Mouse (Mus musculus) lung, embryonic 16.5 days (tissue): ENCODE measurements around the gene Rasa2. TPM values are rescaled to one million over a fixed set of nuclear protein-coding genes. Genes with fewer than 3 reads are reported as not detected.
A peak's percentile ranks its signal among the peaks of the same experiment; 100 is the strongest.
"Not testable (repeated sequence)": the region's sequence is repeated elsewhere in the genome, so short reads cannot be mapped to it uniquely, and the experiment has no call there.

Source experiments
- ATAC-seq: fragments of 200-750 bp; cut with Nextera tagmentation; 2 replicates; pipeline ENCODE4 v1.8.0; 2017; ENCODE audit warnings: low read depth, mild to moderate bottlenecking, moderate library complexity
- H3K27ac ChIP-seq: fragments of 300-500 bp; sonication (generic); 2 replicates; pipeline ENCODE4 v1.5.1; 2014; ENCODE audit warnings: mild to moderate bottlenecking, control low read depth, low read length
- H3K27me3 ChIP-seq: fragments of 300-500 bp; sonication (generic); 2 replicates; pipeline ENCODE4 v1.6.1; 2014; ENCODE audit warnings: low read depth, low read length, mixed read lengths; ENCODE audit not compliant: control insufficient read depth, insufficient read depth
- H3K36me3 ChIP-seq: fragments of 300-500 bp; sonication (generic); 2 replicates; pipeline ENCODE4 v1.6.1; 2014; ENCODE audit warnings: low read length; ENCODE audit not compliant: control insufficient read depth, insufficient read depth
- H3K4me1 ChIP-seq: fragments of 300-500 bp; sonication (generic); replicated peaks from 2 replicates; pipeline ENCODE4 v1.6.1; 2014; ENCODE audit warnings: low read length, mixed read lengths; ENCODE audit not compliant: control insufficient read depth, insufficient read depth
- H3K4me2 ChIP-seq: fragments of 300-500 bp; sonication (generic); 2 replicates; pipeline ENCODE4 v1.6.1; 2014; ENCODE audit warnings: low read depth, low read length, control low read depth
- H3K4me3 ChIP-seq: fragments of 300-500 bp; sonication (generic); 2 replicates; pipeline ENCODE4 v1.5.1; 2014; ENCODE audit warnings: mild to moderate bottlenecking, low read length, control low read depth
- H3K9ac ChIP-seq: fragments of 300-500 bp; sonication (generic); 2 replicates; pipeline ENCODE4 v1.6.1; 2014; ENCODE audit warnings: low read length, control low read depth
- H3K9me3 ChIP-seq: fragments of 300-500 bp; sonication (generic); 2 replicates; pipeline ENCODE4 v1.6.1; 2016; ENCODE audit warnings: low read length; ENCODE audit not compliant: control insufficient read depth
- WGBS: fragments of 180-500 bp; shearing (Covaris S2); extraction: QIAGEN DNeasy Blood & Tissue Kit; methylation state at CpG from one replicate; pipeline ENCODE4 v1.1.7; 2014; 5-methylcytosine and 5-hydroxymethylcytosine counted together
- polyA plus RNA-seq: library from polyadenylated mRNA; unstranded; fragments of >200 nt; fragmentation: Nextera tagmentation; extraction: Ambion mirVana; gene quantifications from 2 replicates; pipeline ENCODE4 v1.2.1, GENCODE M21; 2015

Gene Rasa2
- polyA plus RNA-seq, 1 experiment from 2014 or later = 18.9 TPM

DNA sequence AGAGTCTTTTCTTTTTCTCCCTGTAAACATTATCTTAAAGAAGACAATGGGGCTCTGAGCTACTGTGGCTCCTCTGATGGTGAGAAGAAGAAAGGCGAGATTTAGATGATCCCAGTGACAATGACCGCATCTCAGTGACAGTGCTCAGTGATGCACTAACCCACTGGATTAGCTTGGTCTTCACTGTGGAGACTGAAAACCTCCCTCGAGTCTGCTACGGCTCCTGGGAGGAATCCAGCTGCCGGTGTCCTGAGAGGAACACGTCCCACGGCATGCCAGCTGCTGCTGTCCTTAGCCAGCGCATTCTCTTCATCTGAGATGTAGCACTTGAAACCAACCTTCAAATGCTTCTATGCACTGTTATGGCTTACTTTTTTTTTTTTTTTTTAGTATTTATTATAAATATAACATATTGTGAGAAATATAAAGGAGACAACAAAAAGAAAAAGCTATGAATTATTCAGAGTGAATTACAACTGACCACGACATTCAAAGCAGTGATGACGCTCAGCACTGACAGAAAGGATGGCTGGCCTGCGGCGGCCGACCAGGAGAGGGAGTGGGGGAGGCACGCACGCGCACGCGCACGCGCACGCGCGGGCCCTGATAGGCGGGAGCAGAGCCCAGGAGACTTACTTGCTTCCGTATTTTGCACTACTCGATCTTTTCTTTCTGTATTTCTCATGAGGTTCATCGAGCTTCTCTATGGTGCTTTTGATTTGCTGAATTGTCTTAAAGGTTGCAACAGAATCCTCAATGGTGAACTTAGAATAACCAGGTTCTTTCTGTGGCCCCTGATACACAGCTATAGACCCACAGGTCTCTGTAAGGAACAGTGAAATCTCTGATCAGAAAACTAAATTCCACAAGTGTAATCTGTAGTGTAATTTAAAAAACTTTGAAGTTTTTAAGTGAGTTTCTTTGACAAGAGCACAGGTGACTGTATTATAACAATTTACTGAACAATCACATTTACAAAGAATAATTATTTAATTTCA is 87.5 kb downstream of the Rasa2 start:
- H3K27ac ChIP-seq = no peak overlapping the region
- peak; percentile 71; the same call in 1 of the 2 replicates for ATAC-seq
- H3K9me3 ChIP-seq = no peaks in the 10 kb centered on the region
- H3K4me1 ChIP-seq = 0 out of 2 replicates have a peak, but pooled peaks cover 2% of the 10 kb centered on the region
- H3K36me3 ChIP-seq = peaks cover 15% of the 10 kb centered on the region
- no peak overlapping the region; the same call in 1 of the 2 replicates for H3K9ac ChIP-seq
- no peaks in the 10 kb centered on the region for H3K27me3 ChIP-seq
- no peak overlapping the region for H3K4me3 ChIP-seq
- 36% methylated on average over 27 of the region's 27 CpGs for WGBS
- peak overlapping the region; percentile 24 for H3K4me2 ChIP-seq

DNA sequence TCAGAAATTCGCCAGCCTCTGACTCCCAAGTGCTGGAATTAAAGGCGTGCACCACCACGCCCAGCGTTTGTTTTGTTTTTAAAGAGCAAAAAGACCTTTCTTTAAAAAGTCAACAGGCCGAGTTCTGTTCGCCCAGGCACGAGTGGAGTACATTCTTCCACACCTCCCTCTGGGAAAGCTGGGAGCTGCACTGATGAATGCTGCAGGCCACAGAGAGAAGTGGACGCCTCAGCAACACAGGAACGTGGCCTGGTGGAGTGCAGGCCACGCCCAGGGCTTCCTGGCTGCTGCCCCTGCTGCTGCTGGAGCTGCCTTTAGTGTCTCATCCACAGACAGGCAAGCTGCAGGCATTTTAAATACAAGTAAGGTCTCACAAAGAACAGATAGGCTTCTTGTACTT is 92.5 kb downstream of the Rasa2 start:
- H3K4me1 ChIP-seq = peaks cover 8% of the 10 kb centered on the region
- peak; percentile 42; the same call in 1 of the 2 replicates for ATAC-seq
- H3K9me3 ChIP-seq = no peaks in the 10 kb centered on the region
- peaks cover 5% of the 10 kb centered on the region for H3K36me3 ChIP-seq
- WGBS = 48% methylated on average over 10 of the region's 10 CpGs
- no peak overlapping the region for H3K27ac ChIP-seq
- no peak overlapping the region for H3K4me3 ChIP-seq
- H3K4me2 ChIP-seq = no peak overlapping the region
- H3K9ac ChIP-seq = no peak overlapping the region
- no peaks in the 10 kb centered on the region for H3K27me3 ChIP-seq

DNA sequence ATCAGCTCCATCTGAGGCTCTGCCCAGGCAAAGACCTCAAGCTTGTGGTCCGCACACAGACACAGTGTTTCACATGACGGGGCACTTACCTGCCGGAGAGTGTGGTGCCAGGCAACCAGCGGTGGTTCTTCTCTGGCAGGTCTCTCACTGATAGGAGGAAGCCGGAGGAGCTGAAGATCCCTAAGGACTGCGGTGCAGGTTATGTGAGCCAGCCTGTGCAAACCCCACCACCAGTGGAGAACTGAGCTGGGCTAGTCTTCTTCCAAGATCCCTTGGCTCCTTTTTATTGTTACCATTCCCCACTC is 93.8 kb downstream of the Rasa2 start:
- no peak overlapping the region for H3K4me3 ChIP-seq
- no peak overlapping the region for H3K27ac ChIP-seq
- no peak overlapping the region for H3K9ac ChIP-seq
- H3K9me3 ChIP-seq = no peaks in the 10 kb centered on the region
- H3K4me2 ChIP-seq = peak overlapping the region; percentile 82; the same call in 1 of the 2 replicates
- no peaks in the 10 kb centered on the region for H3K27me3 ChIP-seq
- peaks cover 17% of the 10 kb centered on the region for H3K4me1 ChIP-seq
- 82% methylated on average over 6 of the region's 6 CpGs for WGBS
- ATAC-seq = no peak; the same call in 1 of the 2 replicates
- peaks cover 5% of the 10 kb centered on the region for H3K36me3 ChIP-seq

DNA sequence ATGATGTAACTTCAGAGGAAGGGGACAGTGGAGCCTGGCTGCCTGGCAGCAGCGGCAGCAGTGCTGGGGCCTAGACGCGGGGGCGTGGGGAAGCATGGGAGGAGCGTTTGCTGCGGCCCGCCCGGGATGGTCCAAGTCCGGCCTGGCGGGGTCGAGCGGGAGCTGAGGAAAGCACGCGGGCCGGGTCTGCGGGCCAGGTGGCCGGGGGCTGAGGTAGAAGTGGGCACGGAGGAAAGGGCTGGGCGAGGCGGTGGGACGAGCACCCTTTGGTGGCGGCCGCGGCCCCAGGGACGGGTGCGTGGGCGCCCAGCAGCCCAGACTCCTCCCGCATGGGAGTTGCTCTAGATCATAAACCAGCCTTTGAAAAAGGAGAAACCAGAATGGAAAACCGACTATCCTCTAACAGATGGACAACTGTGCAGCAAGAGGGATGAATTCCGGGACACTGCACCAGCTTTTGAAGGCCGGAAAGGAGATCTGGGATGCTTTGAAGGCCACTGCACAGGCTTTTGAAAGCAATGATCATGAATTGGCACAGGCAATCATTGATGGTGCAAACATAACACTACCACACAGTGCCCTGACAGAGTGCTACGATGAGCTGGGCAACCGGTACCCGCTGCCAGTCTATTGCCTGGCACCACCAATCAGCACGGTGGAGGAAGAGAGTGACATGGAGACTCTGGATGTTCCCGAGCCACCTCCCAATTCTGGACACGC is 94.4 kb downstream of the Rasa2 start:
- Histone ChIP-seq H3K4me3 (peak overlapping the region; percentile 62), H3K36me3 (peaks cover 5% of the 10 kb centered on the region), H3K9me3 (no peaks in the 10 kb centered on the region), H3K9ac (peak overlapping the region; percentile 85), H3K4me2 (peak overlapping the region; percentile 82), H3K4me1 (peaks cover 18% of the 10 kb centered on the region), H3K27ac (peak overlapping the region; percentile 48), H3K27me3 (no peaks in the 10 kb centered on the region)
- ATAC-seq = peak; percentile 92
- 21% methylated on average over 37 of the region's 37 CpGs for WGBS

DNA sequence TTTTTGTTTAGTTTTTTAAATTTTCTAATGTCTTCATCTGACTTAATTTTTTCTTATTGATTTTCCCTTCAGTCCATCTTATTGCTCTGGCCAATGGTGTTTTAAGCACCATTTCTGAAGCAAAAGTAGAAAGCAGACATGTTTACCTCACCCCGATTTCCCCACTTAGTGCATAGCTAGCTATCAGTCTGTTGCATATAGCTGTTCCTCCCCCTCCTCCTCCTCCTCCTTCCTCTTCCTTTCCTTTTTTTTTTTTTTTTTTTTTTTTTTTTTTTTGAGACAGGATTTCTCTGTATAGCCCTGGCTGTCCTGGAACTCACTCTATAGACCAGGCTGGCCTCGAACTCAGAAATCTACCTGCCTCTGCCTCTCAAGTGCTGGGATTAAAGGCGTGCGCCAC is 95.3 kb downstream of the Rasa2 start:
- peaks cover 18% of the 10 kb centered on the region for H3K4me1 ChIP-seq
- not testable (repeated sequence) for H3K9me3 ChIP-seq, H3K4me2 ChIP-seq, H3K9ac ChIP-seq, ATAC-seq, H3K27me3 ChIP-seq, H3K36me3 ChIP-seq, H3K27ac ChIP-seq, H3K4me3 ChIP-seq
- 78% methylated on average over 4 of the region's 4 CpGs for WGBS

DNA sequence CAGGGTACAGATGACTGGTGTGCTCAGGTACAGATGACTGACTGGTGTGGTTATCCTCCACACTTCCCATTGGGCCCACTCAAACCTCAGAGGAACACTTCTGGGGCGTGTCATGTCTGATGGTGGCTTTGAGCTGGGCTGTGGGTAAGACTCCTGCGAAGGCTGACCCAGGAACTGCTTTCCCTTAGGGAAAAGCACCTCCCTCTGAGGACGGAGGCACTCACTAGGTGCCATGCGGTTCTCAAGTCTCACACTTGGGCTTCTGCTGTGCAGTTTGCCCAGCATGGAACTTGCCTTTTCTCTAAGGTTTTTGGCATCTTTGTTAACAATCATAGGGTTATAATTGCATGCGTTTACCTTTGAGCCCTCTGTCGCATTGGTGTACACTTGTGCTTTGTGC is 96.0 kb downstream of the Rasa2 start:
- ATAC-seq = no peak
- H3K27ac ChIP-seq = no peak overlapping the region
- no peak overlapping the region for H3K9ac ChIP-seq
- H3K4me3 ChIP-seq = no peak overlapping the region
- 79% methylated on average over 6 of the region's 6 CpGs for WGBS
- no peaks in the 10 kb centered on the region for H3K27me3 ChIP-seq
- no peak overlapping the region for H3K4me2 ChIP-seq
- H3K36me3 ChIP-seq = no peaks in the 10 kb centered on the region
- peaks cover 23% of the 10 kb centered on the region for H3K4me1 ChIP-seq
- H3K9me3 ChIP-seq = no peaks in the 10 kb centered on the region

DNA sequence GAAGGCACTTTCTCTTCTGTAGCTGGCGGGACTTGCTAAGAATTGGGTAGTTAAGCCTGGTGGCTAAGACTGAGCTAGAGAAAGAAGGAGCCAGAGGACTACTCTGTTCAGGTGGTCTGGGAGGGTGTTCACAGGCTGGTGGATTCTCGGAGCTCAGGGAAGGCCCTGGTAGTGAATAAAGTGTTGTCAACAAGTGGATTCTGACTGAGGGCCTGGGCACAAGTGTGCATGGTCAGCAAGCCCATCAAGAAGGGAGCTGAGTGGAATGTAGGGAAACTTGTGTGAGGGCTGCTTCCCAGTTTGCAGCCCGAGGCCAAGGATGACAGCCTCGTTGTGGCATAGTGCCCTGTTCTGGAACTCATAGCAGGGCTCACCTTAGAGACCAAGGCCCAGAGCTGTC is 97.2 kb downstream of the Rasa2 start:
- no peak for ATAC-seq
- Histone ChIP-seq H3K36me3 (no peaks in the 10 kb centered on the region), H3K4me1 (peaks cover 26% of the 10 kb centered on the region), H3K9me3 (no peaks in the 10 kb centered on the region), H3K27me3 (no peaks in the 10 kb centered on the region), H3K4me3 (no peak overlapping the region), H3K4me2 (no peak overlapping the region), H3K9ac (no peak overlapping the region), H3K27ac (peak overlapping the region; percentile 43; the same call in 1 of the 2 replicates)
- whole genome bisulfite sequencing = 82% methylated on average over 4 of the region's 4 CpGs

DNA sequence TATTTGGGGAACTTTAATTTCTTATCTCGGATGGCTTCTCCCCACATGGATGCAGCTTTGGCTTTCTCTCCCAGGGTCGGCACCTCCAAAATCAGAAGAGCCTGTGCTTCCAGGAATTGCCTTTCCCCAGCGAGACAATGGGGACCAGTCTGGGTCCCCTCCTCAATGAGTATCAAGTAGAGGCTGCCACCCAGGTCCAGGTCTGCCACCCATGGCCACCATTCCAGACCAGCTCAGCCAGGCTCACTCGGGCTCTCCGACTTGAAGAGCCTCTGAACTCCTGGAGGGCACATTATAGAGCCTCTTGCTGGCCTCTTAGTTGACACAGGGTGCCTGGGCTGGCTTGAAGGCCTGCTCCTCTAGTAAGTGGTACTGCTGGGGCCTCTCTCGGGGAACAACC is 97.9 kb downstream of the Rasa2 start:
- 38% methylated on average over 6 of the region's 6 CpGs for WGBS
- Histone ChIP-seq H3K4me3 (no peak overlapping the region), H3K4me2 (no peak overlapping the region), H3K27me3 (no peaks in the 10 kb centered on the region), H3K27ac (peak overlapping the region; percentile 55), H3K9ac (no peak overlapping the region), H3K36me3 (no peaks in the 10 kb centered on the region), H3K9me3 (no peaks in the 10 kb centered on the region), H3K4me1 (peaks cover 26% of the 10 kb centered on the region)
- ATAC-seq = no peak

DNA sequence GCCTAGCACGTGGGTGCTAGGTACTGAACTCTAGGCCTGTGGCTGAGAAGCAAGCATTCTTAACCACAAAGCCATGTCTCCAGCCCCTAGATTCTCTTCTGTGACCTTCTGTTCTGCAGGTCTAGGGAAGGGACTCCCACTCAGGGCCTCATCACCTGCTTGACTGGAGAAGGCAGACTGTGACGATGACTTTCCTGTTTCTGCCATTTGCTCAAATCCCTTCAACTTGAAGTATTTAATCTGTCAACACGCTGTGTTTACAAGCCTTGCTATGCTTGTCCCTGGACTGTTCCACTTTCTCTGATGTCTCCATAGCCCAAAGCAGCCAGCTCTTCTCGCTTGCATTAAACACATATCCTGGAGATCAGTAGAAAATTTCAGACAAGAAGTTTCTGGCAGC is 98.9 kb downstream of the Rasa2 start:
- Histone ChIP-seq H3K4me2 (no peak overlapping the region), H3K9ac (no peak overlapping the region), H3K27ac (peak overlapping the region; percentile 55)

More for the DNA sequence above, 98.9 kb downstream of the Rasa2 start:
- peaks cover 25% of the 10 kb centered on the region for H3K4me1 ChIP-seq
- no peaks in the 10 kb centered on the region for H3K27me3 ChIP-seq
- no peaks in the 10 kb centered on the region for H3K9me3 ChIP-seq
- H3K36me3 ChIP-seq = no peaks in the 10 kb centered on the region
- 30% methylated on average over 4 of the region's 4 CpGs for WGBS
- no peak for ATAC-seq
- H3K4me3 ChIP-seq = no peak overlapping the region
